ENCODE assay signal across 10 mouse cellular contexts in the genomic region with DNA sequence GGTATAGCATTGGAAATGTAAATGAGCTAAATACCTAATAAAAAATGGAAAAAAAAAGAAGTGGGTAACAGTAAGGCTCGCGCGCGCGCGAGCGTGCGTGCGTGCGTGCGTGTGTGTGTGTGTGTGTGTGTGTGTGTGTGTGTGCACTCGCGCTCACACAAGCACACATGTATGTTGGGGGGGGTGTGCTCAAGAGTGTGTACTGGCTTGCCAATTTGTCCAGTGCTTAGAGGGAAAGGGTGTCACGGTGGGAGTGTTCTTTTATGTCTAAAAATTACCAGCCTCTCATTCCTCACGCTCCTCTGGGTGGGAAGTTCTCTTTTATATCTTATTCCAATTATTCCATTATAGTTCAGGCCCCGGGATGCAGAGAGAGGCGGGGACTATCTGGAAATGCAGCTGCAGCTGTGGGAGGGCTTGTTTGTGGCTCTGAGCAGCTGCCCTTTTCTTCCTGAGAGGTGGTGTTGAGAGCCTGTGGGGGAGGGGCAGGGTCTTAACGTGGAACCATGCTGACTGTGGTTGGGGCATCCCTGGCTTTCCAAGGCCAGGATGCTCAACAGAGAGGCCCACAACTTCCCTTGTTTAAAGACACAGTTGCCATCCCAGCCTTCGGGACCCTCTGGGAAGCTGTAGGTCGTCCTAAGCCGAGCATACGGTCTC. TPM values are rescaled to one million over a fixed set of nuclear protein-coding genes. Genes with fewer than 3 reads are reported as not detected.
DNase-seq lines count a peak whose midpoint lies in the region; ATAC-seq and TF ChIP-seq lines count a peak whose summit lies in the region.
"Had no signal": no experiment of that assay in that cellular context is flagged by ENCODE, and none has a peak within 500 bp of the region (broad histone marks: within the 10 kb centered on the region; RNA-seq: fewer than 3 reads in every experiment).

No protein-coding gene starts in this region.

- no peak overlapping the region for H3K9ac ChIP-seq in midbrain, postnatal 0 days (replicated peaks; ENCODE audit: low read length, poor library complexity, severe bottlenecking)
- no peak overlapping the region for H3K9ac ChIP-seq in embryonic facial prominence, embryonic 12.5 days
- no peak overlapping the region for H3K9ac ChIP-seq in hindbrain, embryonic 16.5 days (ENCODE audit: low read depth, low read length)
- H3K9ac ChIP-seq in neural tube, embryonic 15.5 days (replicated peaks): no peak overlapping the region
- H3K9ac ChIP-seq: stomach, embryonic 15.5 days had no signal

- TF ChIP-seq CTCF in midbrain, postnatal 0 days (IDR thresholded peaks at IDR 0.05): no peak

- H3K4me1 ChIP-seq in midbrain, embryonic 10.5 days: peaks cover 67% of the 10 kb centered on the region
- no peaks in the 10 kb centered on the region for H3K4me1 ChIP-seq in midbrain, postnatal 0 days (ENCODE audit: insufficient read depth, low read length)
- H3K4me1 ChIP-seq in embryonic facial prominence, embryonic 12.5 days: peaks cover 7% of the 10 kb centered on the region
- peaks cover 20% of the 10 kb centered on the region for H3K4me1 ChIP-seq in hindbrain, embryonic 16.5 days (ENCODE audit: control insufficient read depth, insufficient read depth, low read depth, low read length)
- H3K4me1 ChIP-seq in neural tube, embryonic 15.5 days: peaks cover 32% of the 10 kb centered on the region
- H3K4me1 ChIP-seq: stomach, embryonic 15.5 days had no signal

- no peaks in the 10 kb centered on the region for H3K9me3 ChIP-seq in midbrain, embryonic 10.5 days (replicated peaks)
- H3K9me3 ChIP-seq in midbrain, postnatal 0 days (ENCODE audit: low read length): no peaks in the 10 kb centered on the region
- no peaks in the 10 kb centered on the region for H3K9me3 ChIP-seq in embryonic facial prominence, embryonic 12.5 days
- no peaks in the 10 kb centered on the region for H3K9me3 ChIP-seq in hindbrain, embryonic 16.5 days (ENCODE audit: control insufficient read depth, low read length)
- H3K9me3 ChIP-seq in neural tube, embryonic 15.5 days (replicated peaks): no peaks in the 10 kb centered on the region
- H3K9me3 ChIP-seq: stomach, embryonic 15.5 days had no signal

- peak; percentile 82 for DNase-seq in midbrain, embryonic 10.5 days (ENCODE audit: low spot score)
- DNase-seq in midbrain, postnatal 0 days (ENCODE audit: low spot score): no peak
- DNase-seq in spleen, postnatal 14 days (ENCODE audit: low spot score in 2 of 2): no peak

- no peak overlapping the region for H3K4me2 ChIP-seq in midbrain, postnatal 0 days (ENCODE audit: low read depth, low read length, poor library complexity, severe bottlenecking)
- H3K4me2 ChIP-seq in embryonic facial prominence, embryonic 12.5 days (replicated peaks): no peak overlapping the region
- H3K4me2 ChIP-seq in hindbrain, embryonic 16.5 days (ENCODE audit: low read length): peak overlapping the region; percentile 1
- H3K4me2 ChIP-seq in neural tube, embryonic 15.5 days: no peak overlapping the region
- H3K4me2 ChIP-seq: stomach, embryonic 15.5 days had no signal

- H3K4me3 ChIP-seq in midbrain, embryonic 10.5 days: peak overlapping the region; percentile 33
- no peak overlapping the region for H3K4me3 ChIP-seq in midbrain, postnatal 0 days (ENCODE audit: low read depth, low read length)
- no peak overlapping the region for H3K4me3 ChIP-seq in embryonic facial prominence, embryonic 12.5 days
- H3K4me3 ChIP-seq in hindbrain, embryonic 16.5 days (ENCODE audit: low read length): no peak overlapping the region
- no peak overlapping the region for H3K4me3 ChIP-seq in neural tube, embryonic 15.5 days (replicated peaks)
- H3K4me3 ChIP-seq: erythroblast, embryonic 14.5 days; stomach, embryonic 15.5 days had no signal

- no peaks in the 10 kb centered on the region for H3K27me3 ChIP-seq in midbrain, embryonic 10.5 days (ENCODE audit: low read depth, poor library complexity, severe bottlenecking)
- H3K27me3 ChIP-seq in midbrain, postnatal 0 days (ENCODE audit: insufficient read depth, low read length): no peaks in the 10 kb centered on the region
- no peaks in the 10 kb centered on the region for H3K27me3 ChIP-seq in embryonic facial prominence, embryonic 12.5 days
- H3K27me3 ChIP-seq in hindbrain, embryonic 16.5 days (replicated peaks; ENCODE audit: control insufficient read depth, insufficient read depth, low read length): no peaks in the 10 kb centered on the region
- H3K27me3 ChIP-seq in neural tube, embryonic 15.5 days (replicated peaks): no peaks in the 10 kb centered on the region
- H3K27me3 ChIP-seq: stomach, embryonic 15.5 days had no signal

- H3K27ac ChIP-seq in midbrain, embryonic 10.5 days (replicated peaks): peak overlapping the region; percentile 87
- H3K27ac ChIP-seq in midbrain, postnatal 0 days (ENCODE audit: low read depth, low read length): no peak overlapping the region
- 0 out of 2 replicates have a peak overlapping the region, but pooled peaks have one; percentile 24 for H3K27ac ChIP-seq in embryonic facial prominence, embryonic 12.5 days
- no peak overlapping the region for H3K27ac ChIP-seq in hindbrain, embryonic 16.5 days (ENCODE audit: low read depth, low read length)
- H3K27ac ChIP-seq in neural tube, embryonic 15.5 days (replicated peaks): peak overlapping the region; percentile 28; the same call in 1 of the 2 replicates
- H3K27ac ChIP-seq: stomach, embryonic 15.5 days had no signal

- 51% methylated on average over 22 of the region's 22 CpGs for WGBS in midbrain, embryonic 10.5 days
- WGBS in midbrain, postnatal 0 days: 50% methylated on average over 22 of the region's 22 CpGs
- 59% methylated on average over 22 of the region's 22 CpGs for WGBS in embryonic facial prominence, embryonic 12.5 days
- WGBS in hindbrain, embryonic 16.5 days: 47% methylated on average over 22 of the region's 22 CpGs
- WGBS in neural tube, embryonic 15.5 days: 52% methylated on average over 22 of the region's 22 CpGs

- peaks cover 38% of the 10 kb centered on the region for H3K36me3 ChIP-seq in midbrain, embryonic 10.5 days
- H3K36me3 ChIP-seq in midbrain, postnatal 0 days (ENCODE audit: insufficient read depth, low read length): no peaks in the 10 kb centered on the region
- H3K36me3 ChIP-seq in embryonic facial prominence, embryonic 12.5 days: no peaks in the 10 kb centered on the region
- H3K36me3 ChIP-seq in hindbrain, embryonic 16.5 days (ENCODE audit: control insufficient read depth, insufficient read depth, low read length): no peaks in the 10 kb centered on the region
- H3K36me3 ChIP-seq in neural tube, embryonic 15.5 days: no peaks in the 10 kb centered on the region
- H3K36me3 ChIP-seq: stomach, embryonic 15.5 days had no signal

- ATAC-seq in midbrain, postnatal 0 days (ENCODE audit: low FRiP score): no peak
- ATAC-seq in embryonic facial prominence, embryonic 12.5 days (ENCODE audit: insufficient number of reproducible peaks, insufficient read depth, low FRiP score, low TSS enrichment): peak; percentile 50; the same call in 1 of the 2 replicates
- no peak for ATAC-seq in hindbrain, embryonic 16.5 days
- 0 out of 2 replicates have a peak, but pooled peaks have one; percentile 56 for ATAC-seq in neural tube, embryonic 15.5 days (ENCODE audit: low FRiP score)
- no peak for ATAC-seq in erythroid progenitor cell, adult 5-6 weeks (replicated peaks; ENCODE audit: low FRiP score, poor library complexity, severe bottlenecking)

RNA-seq across cellular contexts. Expression of gene Sema5b, which starts 23.4 kb away (rescaled TPM):
- 59.1 and 72.3 TPM in 2 replicates for polyA plus RNA-seq in midbrain, embryonic 10.5 days (2016; fragmentation: Nextera tagmentation; extraction: Ambion mirVana)
- total RNA-seq in midbrain, postnatal 0 days (2014; rRNA removed): 30.9 and 46.5 TPM in 2 replicates
- polyA plus RNA-seq in midbrain, postnatal 0 days (2015; fragmentation: Nextera tagmentation; extraction: Ambion mirVana): 9.5 and 11.4 TPM in 2 replicates
- 9.2 and 11.3 TPM in 2 replicates for polyA plus RNA-seq in embryonic facial prominence, embryonic 12.5 days (2016; fragmentation: Nextera tagmentation; extraction: Ambion mirVana)
- polyA plus RNA-seq in hindbrain, embryonic 16.5 days (2015; fragmentation: Nextera tagmentation; extraction: Ambion mirVana): 15.1 and 18.3 TPM in 2 replicates
- polyA plus RNA-seq in neural tube, embryonic 15.5 days (2015; fragmentation: Nextera tagmentation; extraction: Ambion mirVana): 16.9 and 17.2 TPM in 2 replicates
- total RNA-seq in erythroid progenitor cell, adult 5-6 weeks (2015; ENCODE audit: low replicate concordance): not detected in 2 replicates
- not detected in 2 replicates for total RNA-seq in erythroid progenitor cell, adult 5-6 weeks (2017; ENCODE audit: low replicate concordance)
- total RNA-seq: MEL had no signal

Comparison
In these comparisons a context has a peak if more than half of its experiments do, and no peak if none do; other contexts are left out.
1. H3K27ac ChIP-seq: peak in midbrain, embryonic 10.5 days (single experiment), embryonic facial prominence, embryonic 12.5 days (single experiment) and neural tube, embryonic 15.5 days (single experiment); none in midbrain, postnatal 0 days (single experiment) and hindbrain, embryonic 16.5 days (single experiment).
2. ATAC-seq: peak in embryonic facial prominence, embryonic 12.5 days (single experiment) and neural tube, embryonic 15.5 days (single experiment); none in midbrain, postnatal 0 days (single experiment), hindbrain, embryonic 16.5 days (single experiment) and erythroid progenitor cell, adult 5-6 weeks (single experiment).